Mouse (Mus musculus) embryonic stem cell, embryonic (primary cell): ENCODE results near the gene 4930404N11Rik.

Source experiments
- CTCF ChIA-PET, 4 experiments: fragments of 300-600 bp in 2 of 4; fragments of 350-600 bp in 2 of 4; sonication (Branson Sonifier 250); formaldehyde crosslinking; loops; one replicate each; lab custom pipeline; 2022; ENCODE audit warnings: inconsistent platforms in 2 of 4; lab: Charles Lee
- POLR2A ChIA-PET, 4 experiments: fragments of 300-600 bp in 2 of 4; fragments of 350-600 bp in 2 of 4; sonication (Branson Sonifier 250); formaldehyde crosslinking; loops; one replicate each; lab custom pipeline; 2022; ENCODE audit warnings: antibody characterized with exemption in 4 of 4, inconsistent platforms in 1 of 4; lab: Charles Lee

The 4930404N11Rik gene

DNA sequence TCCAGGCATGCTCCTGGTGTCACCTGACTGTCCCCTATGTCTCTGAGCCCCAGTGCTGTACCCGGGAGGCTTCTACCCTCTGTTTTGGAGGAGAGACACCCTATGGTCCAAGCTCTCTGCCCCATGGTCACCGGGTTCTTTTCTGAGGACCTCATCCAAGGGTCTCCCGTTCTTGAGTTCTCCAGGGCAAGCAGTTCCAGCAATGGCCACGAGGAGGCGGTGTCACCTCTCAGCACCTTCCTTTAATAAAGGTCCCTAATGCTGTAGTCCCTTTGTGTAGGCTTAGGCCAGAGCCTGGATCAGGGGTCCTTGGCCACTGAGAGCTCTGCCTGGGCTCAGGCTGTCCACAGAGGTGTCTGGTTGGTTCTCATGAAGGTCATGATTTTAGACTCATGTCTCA lies 29.5 kb upstream of the 4930404N11Rik start:
- ChIA-PET POLR2A (interaction anchor here in 3 of 4 experiments (0.5 to 2.5 kb wide), 19 partner anchors 9 to 202 kb away, joined by 3 to 13 read pairs (median 4); partner anchors contain the start of genes Dohh (in 2 of the 3), Gm48551 (in 2 of the 3) and 4930404N11Rik (in 1 of the 3)), CTCF (interaction anchor here (0.6 to 4.7 kb wide), 20 partner anchors 9 to 146 kb away, joined by 3 to 28 read pairs (median 4); partner anchors contain the start of genes Dohh (in 1 of the 4), Gm48551 (in 1 of the 4) and Pip5k1c (in 1 of the 4))

DNA sequence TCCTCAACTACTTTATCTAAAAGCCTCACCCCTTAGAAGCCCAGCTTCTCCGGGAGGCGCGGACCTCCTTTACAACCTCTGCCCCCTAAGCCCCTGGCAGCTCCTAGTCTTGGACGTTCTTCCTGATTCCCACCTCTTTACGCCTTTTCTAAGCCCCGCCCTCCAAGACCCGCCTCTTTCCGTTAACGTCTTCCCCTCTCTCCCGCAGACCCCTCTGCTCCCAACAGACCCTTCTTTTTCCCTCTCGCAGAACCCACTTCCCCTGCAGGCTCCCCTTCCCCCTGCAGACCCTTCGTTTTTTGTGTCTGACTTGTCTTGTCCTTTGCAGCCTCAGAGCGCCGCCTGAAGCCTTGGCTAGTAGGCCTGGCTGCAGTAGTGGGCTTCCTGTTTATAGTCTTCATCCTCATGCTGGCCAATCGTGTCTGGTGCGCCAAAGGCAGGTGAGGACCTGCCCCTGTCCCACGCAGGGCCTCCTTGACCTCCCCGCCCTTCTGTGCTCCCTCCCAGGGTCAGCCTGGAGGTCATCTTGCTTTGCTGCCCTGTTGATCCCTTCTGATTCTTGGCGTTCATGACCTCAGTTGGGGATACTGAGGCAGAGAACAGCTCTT lies 27.9 kb upstream of the 4930404N11Rik start:
- POLR2A ChIA-PET, result interaction anchor here in 2 of 4 experiments (0.8 to 3.1 kb wide), 13 partner anchors 9 to 91 kb away, joined by 3 to 20 read pairs (median 3); partner anchors contain the start of genes 4930404N11Rik (in 1 of the 2), Cactin (in 1 of the 2), Dohh (in 1 of the 2) and Gm48551 (in 1 of the 2)
- CTCF ChIA-PET, result interaction anchor here (0.6 to 4.9 kb wide), 20 partner anchors 9 to 962 kb away, joined by 3 to 75 read pairs (median 4); partner anchors contain the start of genes Dohh (in 2 of the 4), Gm48551 (in 2 of the 4), Fzr1 (in 1 of the 4) and Pip5k1c (in 1 of the 4)

DNA sequence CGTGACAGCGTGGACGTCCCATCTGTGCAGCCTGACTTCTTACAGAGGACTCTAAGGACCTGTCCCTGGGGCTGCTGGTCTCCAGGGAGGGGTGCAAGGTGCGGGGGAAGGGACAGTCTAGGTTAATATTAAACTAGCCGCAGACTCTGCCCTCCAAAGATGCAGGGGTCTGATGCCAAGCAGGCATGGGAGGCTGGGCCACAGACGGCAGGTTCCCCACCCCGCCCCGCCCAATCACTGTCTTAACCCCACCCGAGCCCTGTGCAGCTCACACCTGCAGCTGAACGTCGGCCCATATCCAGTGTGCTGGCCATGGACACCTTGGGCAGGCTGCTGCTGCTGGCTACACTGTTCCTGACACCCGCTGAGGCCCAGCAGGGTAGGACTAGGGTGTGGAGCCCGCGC lies 27.2 kb upstream of the 4930404N11Rik start, which contains the start of gene Smim24:
Gene Smim24, plus strand, starts transcription at position 271 of the 405 bp plus-strand sequence.
- ChIA-PET POLR2A (interaction anchor here in 2 of 4 experiments (0.8 to 3.1 kb wide), 10 partner anchors 8 to 91 kb away, joined by 3 to 20 read pairs (median 3); partner anchors contain the start of genes Dohh (in 1 of the 2) and Gm48551 (in 1 of the 2)), CTCF (interaction anchor here (0.5 to 4.9 kb wide), 19 partner anchors 8 to 961 kb away, joined by 3 to 75 read pairs (median 4); partner anchors contain the start of genes Dohh (in 2 of the 4), Gm48551 (in 2 of the 4), Fzr1 (in 1 of the 4) and Pip5k1c (in 1 of the 4))

DNA sequence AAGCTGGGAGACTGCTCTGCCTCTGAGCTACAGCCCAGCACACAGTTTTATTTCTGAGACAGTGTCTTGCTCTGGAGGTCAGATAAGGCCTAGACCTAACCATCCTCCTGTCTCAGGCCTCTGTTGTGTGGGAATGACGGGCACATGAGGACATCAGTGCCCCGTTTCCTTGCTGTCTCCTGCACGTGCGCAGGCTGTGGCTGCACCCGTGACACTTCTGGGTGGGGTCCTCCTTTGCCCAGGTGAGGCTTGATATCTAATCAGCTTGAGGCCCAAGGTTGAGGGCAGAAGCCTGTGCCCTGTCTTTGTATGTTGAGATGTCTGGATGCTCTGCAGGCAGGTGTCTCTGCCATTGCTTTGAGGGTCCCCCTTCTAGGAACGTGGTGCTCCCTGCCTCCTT lies 26.7 kb upstream of the 4930404N11Rik start:
- ChIA-PET POLR2A (interaction anchor here in 2 of 4 experiments (0.8 to 3.1 kb wide), 6 partner anchors 8 to 34 kb away, joined by 3 to 20 read pairs (median 3); partner anchors contain the start of genes Dohh (in 1 of the 2) and Gm48551 (in 1 of the 2)), CTCF (interaction anchor here in 2 of 4 experiments (1.2 to 4.9 kb wide), 8 partner anchors 7 to 100 kb away, joined by 3 to 75 read pairs (median 6); partner anchors contain the start of genes Dohh (in 1 of the 2), Gm48551 (in 1 of the 2) and Pip5k1c (in 1 of the 2))

DNA sequence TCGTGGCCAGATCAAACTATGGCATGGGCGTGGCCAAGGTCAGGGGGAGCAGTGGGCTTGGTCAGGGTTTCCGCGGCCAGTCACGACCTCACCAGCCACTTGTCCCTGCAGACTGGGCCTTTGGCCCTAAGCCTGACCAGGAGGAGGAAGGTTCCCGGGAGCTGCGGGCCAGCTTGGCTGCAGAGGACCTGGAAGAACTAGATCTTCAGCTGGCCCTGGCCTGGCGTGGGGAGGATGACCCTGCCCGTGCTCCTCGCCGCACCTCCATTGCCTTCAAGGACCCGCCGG lies 25.0 kb upstream of the 4930404N11Rik start:
- ChIA-PET CTCF (interaction anchor here (0.7 to 4.9 kb wide), 36 partner anchors 8 to 161 kb away, joined by 3 to 75 read pairs (median 6); partner anchors contain the start of genes Fzr1 (in 2 of the 4), Cactin (in 1 of the 4), Celf5 (in 1 of the 4) and Ncln (in 1 of the 4)), POLR2A (interaction anchor here (0.5 to 4.0 kb wide), 19 partner anchors 11 to 252 kb away, joined by 3 to 24 read pairs (median 4); partner anchors contain the start of genes Fzr1 (in 3 of the 4) and Pip5k1c (in 1 of the 4))

DNA sequence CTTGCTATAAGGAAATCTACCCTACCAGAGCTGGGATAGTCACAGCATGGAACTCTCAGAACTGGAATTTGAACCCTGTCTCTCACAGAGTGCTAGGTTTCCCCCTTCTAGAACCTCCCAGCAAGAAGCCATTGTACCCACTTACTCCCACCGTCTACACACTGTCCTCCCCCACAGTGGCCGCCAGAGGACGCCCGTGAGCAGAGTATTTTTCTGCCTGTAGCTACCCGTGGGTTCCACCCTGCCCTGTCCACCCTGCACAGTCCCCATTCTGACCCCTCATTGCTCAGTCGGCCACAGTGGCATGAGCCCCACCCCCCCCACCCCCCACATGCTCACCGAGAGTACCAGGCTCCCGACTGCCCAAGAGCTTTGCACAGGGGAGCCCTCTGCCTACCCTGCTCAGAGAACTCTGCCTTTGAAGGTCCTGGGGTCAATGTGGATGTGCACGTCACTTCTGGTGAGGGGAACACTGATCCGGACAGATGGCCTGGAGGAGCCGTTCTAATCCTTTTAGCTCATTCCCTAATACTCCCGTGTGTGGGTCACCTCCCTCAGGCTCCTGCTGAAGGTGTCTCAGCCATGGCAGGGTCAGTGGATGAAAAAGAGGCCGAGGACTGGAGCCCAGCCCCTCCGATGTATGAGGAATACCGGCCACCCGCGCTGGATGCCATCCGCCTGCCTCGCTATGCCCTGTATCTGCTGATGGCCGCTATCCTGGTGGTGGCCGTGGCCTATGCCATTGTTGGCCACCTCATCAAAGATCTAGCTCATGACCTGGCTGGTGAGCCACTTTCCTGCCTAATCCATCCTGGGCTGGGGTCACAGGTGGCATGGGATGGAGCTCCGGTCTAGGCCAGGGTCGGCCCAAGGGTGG lies 24.4 kb upstream of the 4930404N11Rik start:
- POLR2A ChIA-PET, result interaction anchor here (0.5 to 4.0 kb wide), 34 partner anchors 11 to 789 kb away, joined by 3 to 24 read pairs (median 4); partner anchors contain the start of genes Fzr1 (in 3 of the 4), Map2k2 (in 1 of the 4), Pip5k1c (in 1 of the 4) and Thop1 (in 1 of the 4)
- CTCF ChIA-PET, result interaction anchor here (0.5 to 4.9 kb wide), 69 partner anchors 9 to 467 kb away, joined by 3 to 75 read pairs (median 4); partner anchors contain the start of genes Fzr1 (in 2 of the 4), Hmg20b (in 2 of the 4), Ncln (in 2 of the 4) and Atcay (in 1 of the 4)

DNA sequence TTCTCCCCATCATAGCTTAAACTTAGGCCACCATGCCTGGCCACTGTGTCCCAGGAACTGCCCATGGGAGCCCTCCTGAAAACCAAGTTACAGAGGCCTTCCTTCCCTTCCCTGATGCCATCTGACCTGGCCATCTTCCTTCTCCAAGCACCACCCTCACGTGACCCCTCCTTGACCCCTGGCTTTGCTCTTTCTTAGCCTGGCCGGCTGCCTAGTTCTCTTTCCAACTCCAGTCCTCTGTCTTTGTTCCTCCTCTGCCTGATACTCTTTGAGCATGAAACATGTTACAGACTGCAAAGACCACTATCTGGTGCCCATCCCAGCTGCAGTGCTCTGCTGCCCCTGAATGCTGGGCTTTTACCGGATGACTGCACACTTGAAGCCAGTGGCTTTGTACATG lies 23.8 kb upstream of the 4930404N11Rik start:
- CTCF ChIA-PET, result interaction anchor here (0.5 to 4.9 kb wide), 48 partner anchors 9 to 371 kb away, joined by 3 to 75 read pairs (median 5); partner anchors contain the start of genes Hmg20b (in 2 of the 4), Atcay (in 1 of the 4), Cactin (in 1 of the 4) and Celf5 (in 1 of the 4)
- POLR2A ChIA-PET, result interaction anchor here in 3 of 4 experiments (0.7 to 4.0 kb wide), 20 partner anchors 10 to 284 kb away, joined by 3 to 24 read pairs (median 4); partner anchors contain the start of genes Fzr1 (in 2 of the 3), Map2k2 (in 1 of the 3) and Pip5k1c (in 1 of the 3)

DNA sequence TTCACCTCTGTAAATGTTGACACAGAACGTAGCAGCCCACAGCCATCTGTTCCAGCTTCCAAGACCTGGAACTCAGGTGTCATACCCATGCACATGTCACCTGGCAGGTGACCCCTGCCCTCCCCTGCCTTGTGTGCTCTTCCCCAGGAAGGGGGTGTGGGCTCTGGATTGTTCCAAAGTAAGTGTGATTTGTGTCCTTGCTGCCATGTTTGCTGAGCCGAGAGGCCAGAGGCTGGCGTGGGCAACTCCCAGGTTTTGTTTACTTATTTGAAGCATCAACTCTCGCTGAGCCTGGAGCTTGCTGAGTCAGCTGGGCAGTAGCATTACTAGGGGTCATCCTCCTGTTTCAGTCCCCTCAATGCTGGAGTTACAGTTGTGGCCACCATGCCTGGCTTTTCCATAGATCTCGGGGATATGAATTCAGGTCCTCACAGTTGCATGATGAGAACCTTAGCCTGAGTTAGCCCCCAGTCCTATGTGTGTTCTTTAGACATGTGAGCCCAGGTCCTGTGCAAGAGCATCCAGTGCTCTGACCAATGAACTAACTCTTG lies 23.0 kb upstream of the 4930404N11Rik start, which contains the start of gene Gm48552:
Gene Gm48552, plus strand, starts transcription at position 501 of the 551 bp plus-strand sequence.
- POLR2A ChIA-PET, result interaction anchor here in 1 of 4 experiments (1.8 to 4.0 kb wide), 4 partner anchors 10 to 76 kb away, joined by 6 to 24 read pairs (median 15); partner anchors contain the start of gene Fzr1
- CTCF ChIA-PET, result interaction anchor here in 2 of 4 experiments (0.5 to 4.9 kb wide), 8 partner anchors 10 to 370 kb away, joined by 4 to 75 read pairs (median 14); partner anchors contain the start of gene Fzr1 (in 1 of the 2)

DNA sequence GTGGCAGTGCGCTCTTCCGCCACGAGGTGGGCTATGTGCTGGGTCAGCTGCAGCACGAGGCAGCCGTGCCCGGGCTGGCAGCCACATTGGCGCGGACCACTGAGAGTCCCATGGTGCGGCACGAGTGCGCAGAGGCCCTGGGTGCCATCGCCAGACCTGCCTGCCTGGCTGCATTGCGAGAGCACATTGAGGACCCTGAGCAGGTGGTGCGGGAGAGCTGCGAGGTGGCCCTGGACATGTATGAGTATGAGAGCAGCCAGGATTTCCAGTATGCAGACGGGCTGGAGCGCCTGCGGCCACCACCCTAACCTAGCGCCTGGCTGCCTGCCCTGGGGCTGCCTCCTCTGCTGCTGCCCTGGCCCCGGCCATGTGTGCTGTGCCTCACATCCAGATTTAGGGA lies 22.1 kb upstream of the 4930404N11Rik start:
- ChIA-PET CTCF (interaction anchor here in 1 of 4 experiments (1.0 to 3.2 kb wide), 2 partner anchors 17 to 165 kb away, joined by 3 to 13 read pairs; no protein-coding TSS in a partner anchor), POLR2A (interaction anchor here in 2 of 4 experiments (1.4 to 4.0 kb wide), 4 partner anchors 9 to 42 kb away, joined by 3 to 24 read pairs (median 15); partner anchors contain the start of gene Fzr1 (in 1 of the 2))

DNA sequence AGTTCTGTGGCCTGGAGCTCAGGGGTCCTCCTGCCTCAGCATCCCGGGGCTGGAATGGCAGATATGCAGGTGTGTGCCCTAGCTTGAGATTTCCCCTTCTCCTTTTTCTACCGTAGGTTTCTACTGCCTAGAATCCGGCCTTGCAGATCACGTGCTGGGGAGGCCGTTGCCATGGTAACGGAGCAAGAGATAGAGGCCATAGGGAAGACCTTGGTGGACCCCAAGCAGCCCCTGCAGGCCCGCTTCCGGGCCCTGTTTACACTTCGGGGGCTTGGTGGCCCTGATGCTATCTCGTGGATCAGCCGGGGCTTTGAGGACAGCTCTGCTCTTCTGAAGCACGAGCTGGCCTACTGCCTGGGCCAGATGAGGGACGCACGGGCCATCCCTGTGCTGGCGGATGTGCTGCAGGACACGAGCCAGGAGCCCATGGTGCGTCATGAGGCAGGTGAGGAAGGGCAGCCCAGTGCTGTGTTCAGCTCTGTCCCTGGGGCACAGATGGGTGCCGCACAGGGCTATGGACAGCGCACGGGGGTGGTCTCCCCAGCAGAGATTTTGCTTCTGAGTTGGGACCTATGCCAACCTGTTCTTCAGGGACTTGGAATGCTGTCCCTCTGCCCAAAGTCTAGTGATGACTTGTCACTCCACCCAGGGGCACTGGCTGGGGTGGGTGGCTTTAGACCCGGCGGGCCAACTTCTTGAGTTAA lies 20.1 kb upstream of the 4930404N11Rik start:
- ChIA-PET POLR2A (interaction anchor here in 3 of 4 experiments (0.7 to 3.4 kb wide), 23 partner anchors 9 to 209 kb away, joined by 3 to 21 read pairs (median 5); partner anchors contain the start of genes 4930404N11Rik (in 1 of the 3), Cactin (in 1 of the 3), Eef2 (in 1 of the 3) and Ncln (in 1 of the 3)), CTCF (interaction anchor here (0.5 to 3.2 kb wide), 11 partner anchors 7 to 162 kb away, joined by 3 to 13 read pairs (median 3); partner anchors contain the start of genes Celf5 (in 2 of the 4), Smim24 (in 2 of the 4) and Pip5k1c (in 1 of the 4))

DNA sequence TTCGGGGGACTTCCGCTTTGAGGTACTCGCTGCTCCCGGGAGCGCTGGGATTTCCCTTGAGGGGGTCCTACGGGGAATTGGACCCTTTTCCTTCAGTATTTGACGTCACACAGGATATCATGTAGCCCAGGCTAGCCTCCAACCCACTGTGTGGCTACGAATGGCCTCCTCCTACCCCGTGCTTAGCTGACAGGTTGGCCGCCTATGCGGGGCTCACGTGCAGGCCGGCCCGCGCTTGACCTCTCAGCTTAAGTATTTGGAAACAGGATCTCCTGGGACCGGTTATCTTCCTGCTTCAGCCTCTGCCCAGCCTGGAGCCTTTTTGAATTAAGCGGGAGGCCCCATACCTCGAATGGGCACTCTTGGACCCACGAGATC lies 19.0 kb upstream of the 4930404N11Rik start:
- CTCF ChIA-PET, result interaction anchor here (0.6 to 1.7 kb wide), 13 partner anchors 9 to 167 kb away, joined by 3 to 8 read pairs (median 4); partner anchors contain the start of genes Smim24 (in 2 of the 4) and Tjp3 (in 1 of the 4)
- POLR2A ChIA-PET, result interaction anchor here (0.6 to 3.4 kb wide), 48 partner anchors 8 to 424 kb away, joined by 3 to 21 read pairs (median 4); partner anchors contain the start of genes 4930404N11Rik (in 3 of the 4), Cactin (in 3 of the 4), Eef2 (in 2 of the 4) and Pip5k1c (in 2 of the 4)

DNA sequence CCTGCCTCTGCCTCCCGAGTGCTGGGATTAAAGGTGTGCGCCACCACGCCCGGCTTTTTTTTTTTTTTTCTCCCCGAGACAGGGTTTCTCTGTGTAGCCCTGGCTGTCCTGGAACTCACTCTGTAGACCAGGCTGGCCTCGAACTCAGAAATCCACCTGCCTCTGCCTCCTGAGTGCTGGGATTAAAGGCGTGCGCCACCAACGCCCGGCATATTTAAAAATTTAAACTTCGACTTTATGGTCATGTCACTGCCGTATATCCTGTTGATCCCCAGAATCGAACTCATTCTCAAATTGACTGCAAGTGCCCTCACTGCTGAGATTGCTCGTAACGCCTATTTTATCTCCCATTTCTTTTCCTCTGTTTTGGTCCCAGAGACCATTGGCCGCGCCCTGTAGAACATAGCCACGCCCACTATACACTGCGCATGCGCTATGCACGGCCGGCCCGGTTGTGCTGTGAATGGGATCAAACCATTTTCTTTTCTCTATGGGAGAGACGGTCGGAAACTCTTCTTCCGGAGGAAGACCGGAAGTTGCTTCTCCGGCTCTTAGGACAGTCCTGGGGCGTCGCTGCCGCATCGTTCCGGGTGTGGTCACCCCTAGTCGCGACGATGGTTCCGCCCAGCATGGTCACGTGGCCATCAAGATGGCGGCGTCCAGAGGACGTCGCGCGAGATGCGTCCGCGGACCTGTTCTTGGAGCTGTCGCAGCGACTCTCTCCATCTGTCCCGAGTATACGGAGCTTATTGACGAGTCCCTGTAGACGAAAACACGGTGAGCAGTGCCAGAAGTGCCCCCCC lies 18.4 kb upstream of the 4930404N11Rik start, which contains the start of the genes Dohh and Gm48551:
Gene Dohh, plus strand, starts transcription at position 627 of the 803 bp plus-strand sequence.
Gene Gm48551, plus strand, starts transcription at position 665 of the 803 bp plus-strand sequence.
- POLR2A ChIA-PET, result interaction anchor here (0.6 to 3.4 kb wide), 57 partner anchors 9 to 942 kb away, joined by 3 to 21 read pairs (median 3); partner anchors contain the start of genes 4930404N11Rik (in 3 of the 4), Cactin (in 3 of the 4), Eef2 (in 2 of the 4) and Pip5k1c (in 2 of the 4)

DNA sequence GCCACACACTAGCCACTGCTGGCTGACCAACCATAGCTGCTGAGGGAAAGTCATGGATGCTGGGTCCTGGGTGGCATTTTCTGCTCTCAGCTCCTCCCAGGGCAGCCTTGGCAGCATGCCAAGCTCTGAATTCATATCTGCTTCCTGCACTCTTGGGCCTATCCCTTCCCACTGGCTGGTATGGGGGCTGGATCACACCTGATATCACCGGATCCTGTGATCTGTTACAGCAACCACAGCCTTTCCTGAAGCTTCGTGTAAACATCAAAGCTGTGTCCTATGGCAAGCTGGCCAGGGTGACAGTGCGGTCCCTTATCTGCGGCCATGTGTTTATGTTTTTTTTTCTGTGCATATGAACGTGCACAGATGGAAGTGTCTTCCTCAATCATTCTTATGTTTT lies 16.4 kb upstream of the 4930404N11Rik start:
- CTCF ChIA-PET, result interaction anchor here in 2 of 4 experiments (0.8 to 2.0 kb wide), 4 partner anchors 32 to 170 kb away, joined by 3 to 5 read pairs (median 3); partner anchors contain the start of gene Hmg20b (in 1 of the 2)
- POLR2A ChIA-PET, result interaction anchor here in 2 of 4 experiments (0.6 to 1.3 kb wide), 6 partner anchors 11 to 706 kb away, joined by 3 to 4 read pairs (median 3); partner anchors contain the start of gene Smim24 (in 1 of the 2)

More for the DNA sequence above, 18.4 kb upstream of the 4930404N11Rik start, which contains the start of the genes Dohh and Gm48551:
- CTCF ChIA-PET, result interaction anchor here (0.6 to 1.7 kb wide), 14 partner anchors 9 to 168 kb away, joined by 3 to 8 read pairs (median 4); partner anchors contain the start of genes Smim24 (in 2 of the 4) and Tjp3 (in 1 of the 4)
